Mouse (Mus musculus) intestine, embryonic 15.5 days (tissue): ENCODE results near the gene Cfb. TPM values are rescaled to one million over a fixed set of nuclear protein-coding genes. Genes with fewer than 3 reads are reported as not detected.
A peak's percentile ranks its signal among the peaks of the same experiment; 100 is the strongest.

ENCODE experiments used
- ATAC-seq: fragments of 200-750 bp; cut with Nextera tagmentation; 2 replicates; pipeline ENCODE4 v1.8.0; 2017; ENCODE audit warnings: moderate TSS enrichment, moderate library complexity
- H3K27ac ChIP-seq: fragments of 300-500 bp; sonication (generic); 2 replicates; pipeline ENCODE4 v1.5.1; 2015; ENCODE audit warnings: mild to moderate bottlenecking, inconsistent platforms
- H3K27me3 ChIP-seq: fragments of 300-500 bp; sonication (generic); replicated peaks from 2 replicates; pipeline ENCODE4 v1.6.1; 2015; ENCODE audit warnings: inconsistent platforms
- H3K36me3 ChIP-seq: fragments of 300-500 bp; sonication (generic); 2 replicates; pipeline ENCODE4 v1.6.1; 2015; ENCODE audit warnings: inconsistent platforms
- H3K4me1 ChIP-seq: fragments of 300-500 bp; sonication (generic); replicated peaks from 2 replicates; pipeline ENCODE4 v1.6.1; 2015; ENCODE audit warnings: inconsistent platforms
- H3K4me2 ChIP-seq: fragments of 300-500 bp; sonication (generic); replicated peaks from 2 replicates; pipeline ENCODE4 v1.6.1; 2015; ENCODE audit warnings: mild to moderate bottlenecking, inconsistent platforms
- H3K4me3 ChIP-seq: fragments of 300-500 bp; sonication (generic); replicated peaks from 2 replicates; pipeline ENCODE4 v1.5.1; 2015; ENCODE audit warnings: inconsistent platforms
- H3K9ac ChIP-seq: fragments of 300-500 bp; sonication (generic); 2 replicates; pipeline ENCODE4 v1.6.1; 2015; ENCODE audit warnings: inconsistent platforms
- H3K9me3 ChIP-seq: fragments of 300-500 bp; sonication (generic); 2 replicates; pipeline ENCODE4 v1.6.1; 2016; ENCODE audit warnings: inconsistent platforms
- WGBS: fragments of 180-500 bp; shearing (Covaris S2); methylation state at CpG from one replicate; pipeline ENCODE4 v1.1.7; 2015; 5-methylcytosine and 5-hydroxymethylcytosine counted together
- polyA plus RNA-seq: library from polyadenylated mRNA; unstranded; fragments of >200 nt; fragmentation: Nextera tagmentation; extraction: Ambion mirVana; gene quantifications from 2 replicates; pipeline ENCODE4 v1.2.1, GENCODE M21; 2015

The Cfb gene
- polyA plus RNA-seq, 1 experiment from 2014 or later, result 52.1 TPM

- WGBS, result 93% methylated on average over 15 of the region's 15 CpGs
- peak overlapping the region; percentile 93 for H3K9ac ChIP-seq
- H3K36me3 ChIP-seq, result peaks cover 8% of the 10 kb centered on the region
- H3K4me3 ChIP-seq, result peak overlapping the region; percentile 78
- no peak for ATAC-seq
- peaks cover 29% of the 10 kb centered on the region for H3K4me1 ChIP-seq
- H3K27ac ChIP-seq, result peak overlapping the region; percentile 94
- no peaks in the 10 kb centered on the region for H3K27me3 ChIP-seq
- H3K9me3 ChIP-seq, result no peaks in the 10 kb centered on the region
- H3K4me2 ChIP-seq, result peak overlapping the region; percentile 82
These were observed 33.4 kb upstream of the Cfb start for GRCm38 (mm10) chr17:34895724-34896123.

GRCm38 (mm10) chr17:34894801-34895530, 32.6 kb upstream of the Cfb start:
- Histone ChIP-seq H3K4me3 (peak overlapping the region; percentile 78), H3K9ac (peak overlapping the region; percentile 93), H3K4me2 (peak overlapping the region; percentile 82), H3K36me3 (peaks cover 8% of the 10 kb centered on the region), H3K27me3 (no peaks in the 10 kb centered on the region), H3K9me3 (no peaks in the 10 kb centered on the region), H3K4me1 (peaks cover 29% of the 10 kb centered on the region), H3K27ac (peak overlapping the region; percentile 94)
- WGBS, result 8% methylated on average over 51 of the region's 51 CpGs
- peak; percentile 23; the same call in 1 of the 2 replicates for ATAC-seq

- Histone ChIP-seq H3K27me3 (no peaks in the 10 kb centered on the region), H3K36me3 (peaks cover 8% of the 10 kb centered on the region), H3K27ac (peak overlapping the region; percentile 94), H3K4me2 (peak overlapping the region; percentile 82), H3K4me1 (peaks cover 29% of the 10 kb centered on the region), H3K4me3 (peak overlapping the region; percentile 78), H3K9me3 (no peaks in the 10 kb centered on the region), H3K9ac (peak overlapping the region; percentile 93)
- WGBS, result 2% methylated on average over 28 of the region's 51 CpGs
- ATAC-seq, result peak; percentile 88
These were observed 31.8 kb upstream of the Cfb start for GRCm38 (mm10) chr17:34894074-34894597.

GRCm38 (mm10) chr17:34893072-34893824, 30.9 kb upstream of the Cfb start:
- peaks cover 8% of the 10 kb centered on the region for H3K36me3 ChIP-seq
- WGBS, result 75% methylated on average over 12 of the region's 12 CpGs
- no peaks in the 10 kb centered on the region for H3K9me3 ChIP-seq
- no peak overlapping the region for H3K9ac ChIP-seq
- ATAC-seq, result no peak
- no peaks in the 10 kb centered on the region for H3K27me3 ChIP-seq
- H3K4me3 ChIP-seq, result peak overlapping the region; percentile 78; the same call in 1 of the 2 replicates
- H3K4me1 ChIP-seq, result peaks cover 29% of the 10 kb centered on the region
- peak overlapping the region; percentile 82 for H3K4me2 ChIP-seq
- peak overlapping the region; percentile 94 for H3K27ac ChIP-seq

GRCm38 (mm10) chr17:34891377-34891776, 29.1 kb upstream of the Cfb start:
- peaks cover 19% of the 10 kb centered on the region for H3K4me1 ChIP-seq
- no peaks in the 10 kb centered on the region for H3K9me3 ChIP-seq
- H3K9ac ChIP-seq, result no peak overlapping the region
- no peaks in the 10 kb centered on the region for H3K27me3 ChIP-seq
- H3K27ac ChIP-seq, result no peak overlapping the region
- ATAC-seq, result no peak
- H3K36me3 ChIP-seq, result peaks cover 6% of the 10 kb centered on the region
- H3K4me3 ChIP-seq, result no peak overlapping the region
- H3K4me2 ChIP-seq, result no peak overlapping the region
- 98% methylated on average over 2 of the region's 2 CpGs for WGBS

- 84% methylated on average over 12 of the region's 12 CpGs for WGBS
- H3K36me3 ChIP-seq, result no peaks in the 10 kb centered on the region
- H3K27ac ChIP-seq, result no peak overlapping the region
- H3K9ac ChIP-seq, result no peak overlapping the region
- ATAC-seq, result no peak
- no peaks in the 10 kb centered on the region for H3K27me3 ChIP-seq
- H3K4me3 ChIP-seq, result no peak overlapping the region
- H3K9me3 ChIP-seq, result no peaks in the 10 kb centered on the region
- H3K4me2 ChIP-seq, result no peak overlapping the region
- peaks cover 8% of the 10 kb centered on the region for H3K4me1 ChIP-seq
These were observed 27.9 kb upstream of the Cfb start for GRCm38 (mm10) chr17:34890074-34890743.

- Histone ChIP-seq H3K4me3 (no peak overlapping the region), H3K9ac (no peak overlapping the region), H3K27me3 (no peaks in the 10 kb centered on the region), H3K4me2 (no peak overlapping the region), H3K9me3 (no peaks in the 10 kb centered on the region), H3K36me3 (no peaks in the 10 kb centered on the region), H3K27ac (no peak overlapping the region), H3K4me1 (0 out of 2 replicates have a peak, but pooled peaks cover 2% of the 10 kb centered on the region)
- ATAC-seq, result no peak
- 92% methylated on average over 5 of the region's 5 CpGs for WGBS
These were observed 25.6 kb upstream of the Cfb start for GRCm38 (mm10) chr17:34887942-34888341.

GRCm38 (mm10) chr17:34885615-34886014, 23.3 kb upstream of the Cfb start:
- no peak overlapping the region for H3K9ac ChIP-seq
- 75% methylated on average over 3 of the region's 3 CpGs for WGBS
- ATAC-seq, result no peak
- no peak overlapping the region for H3K27ac ChIP-seq
- no peaks in the 10 kb centered on the region for H3K36me3 ChIP-seq
- no peaks in the 10 kb centered on the region for H3K27me3 ChIP-seq
- H3K4me1 ChIP-seq, result peaks cover 5% of the 10 kb centered on the region; the same call in 1 of the 2 replicates
- H3K4me2 ChIP-seq, result no peak overlapping the region
- H3K9me3 ChIP-seq, result no peaks in the 10 kb centered on the region
- H3K4me3 ChIP-seq, result no peak overlapping the region

- H3K27me3 ChIP-seq, result no peaks in the 10 kb centered on the region
- H3K4me2 ChIP-seq, result no peak overlapping the region
- WGBS, result 84% methylated on average over 6 of the region's 6 CpGs
- no peak overlapping the region for H3K4me3 ChIP-seq
- no peak overlapping the region for H3K9ac ChIP-seq
- no peaks in the 10 kb centered on the region for H3K36me3 ChIP-seq
- H3K4me1 ChIP-seq, result peaks cover 9% of the 10 kb centered on the region; the same call in 1 of the 2 replicates
- H3K9me3 ChIP-seq, result no peaks in the 10 kb centered on the region
- no peak for ATAC-seq
- H3K27ac ChIP-seq, result no peak overlapping the region
These were observed 22.4 kb upstream of the Cfb start for GRCm38 (mm10) chr17:34884704-34885103.

- Histone ChIP-seq H3K27ac (no peak overlapping the region), H3K4me2 (no peak overlapping the region), H3K9me3 (no peaks in the 10 kb centered on the region), H3K9ac (no peak overlapping the region), H3K27me3 (no peaks in the 10 kb centered on the region), H3K36me3 (no peaks in the 10 kb centered on the region), H3K4me1 (peaks cover 12% of the 10 kb centered on the region; the same call in 1 of the 2 replicates), H3K4me3 (no peak overlapping the region)
- no peak for ATAC-seq
- WGBS, result 74% methylated on average over 3 of the region's 3 CpGs
These were observed 21.0 kb upstream of the Cfb start for GRCm38 (mm10) chr17:34883332-34883731.

- Histone ChIP-seq H3K27me3 (no peaks in the 10 kb centered on the region), H3K27ac (peak within 1 kb of the TSS; percentile 25), H3K4me1 (peaks cover 12% of the 10 kb centered on the region; the same call in 1 of the 2 replicates), H3K9me3 (no peaks in the 10 kb centered on the region), H3K9ac (peak within 1 kb of the TSS; percentile 6), H3K36me3 (no peaks in the 10 kb centered on the region), H3K4me2 (peak within 1 kb of the TSS; percentile 57), H3K4me3 (peak within 1 kb of the TSS; percentile 19)
- 9% methylated on average over 15 of the region's 15 CpGs for WGBS
- ATAC-seq, result peak; percentile 75
These were observed 19.5 kb upstream of the Cfb start, which contains the start of gene Gm20547 for GRCm38 (mm10) chr17:34881683-34882310. TSS of gene Gm20547 (minus strand) at chr17:34882042.
